Mouse (Mus musculus) kidney, embryonic 14.5 days (tissue): ENCODE measurements around the gene Hivep3. TPM values are rescaled to one million over a fixed set of nuclear protein-coding genes. Genes with fewer than 3 reads are reported as not detected.

Source experiments
- ATAC-seq: fragments of 200-750 bp; cut with Nextera tagmentation; 2 replicates; pipeline ENCODE4 v1.8.0; 2017; ENCODE audit warnings: moderate number of reproducible peaks, mild to moderate bottlenecking, moderate TSS enrichment, moderate library complexity; ENCODE audit not compliant: low FRiP score, low TSS enrichment
- H3K27ac ChIP-seq: fragments of 300-500 bp; sonication (generic); 2 replicates; pipeline ENCODE4 v1.5.1; 2014; ENCODE audit warnings: low read depth, mild to moderate bottlenecking, low read length, moderate library complexity, mixed read lengths
- H3K27me3 ChIP-seq: fragments of 300-500 bp; sonication (generic); 2 replicates; pipeline ENCODE4 v1.6.1; 2014; ENCODE audit warnings: mild to moderate bottlenecking, low read length; ENCODE audit not compliant: control insufficient read depth, insufficient read depth
- H3K36me3 ChIP-seq: fragments of 300-500 bp; sonication (generic); 2 replicates; pipeline ENCODE4 v1.6.1; 2014; ENCODE audit warnings: low read length, mixed read lengths; ENCODE audit not compliant: control insufficient read depth, insufficient read depth
- H3K4me1 ChIP-seq: fragments of 300-500 bp; sonication (generic); 2 replicates; pipeline ENCODE4 v1.6.1; 2014; ENCODE audit warnings: low read length, mixed read lengths; ENCODE audit not compliant: control insufficient read depth, insufficient read depth
- H3K4me2 ChIP-seq: fragments of 300-500 bp; sonication (generic); replicated peaks from 2 replicates; pipeline ENCODE4 v1.6.1; 2014; ENCODE audit warnings: low read depth, mild to moderate bottlenecking, low read length
- H3K4me3 ChIP-seq: fragments of 300-500 bp; sonication (generic); 2 replicates; pipeline ENCODE4 v1.5.1; 2014; ENCODE audit warnings: mild to moderate bottlenecking, low read length
- H3K9ac ChIP-seq: fragments of 300-500 bp; sonication (generic); 2 replicates; pipeline ENCODE4 v1.6.1; 2014; ENCODE audit warnings: low read depth, mild to moderate bottlenecking, low read length, moderate library complexity
- H3K9me3 ChIP-seq: fragments of 300-500 bp; sonication (generic); 2 replicates; pipeline ENCODE4 v1.6.1; 2016; ENCODE audit warnings: low read length; ENCODE audit not compliant: control insufficient read depth
- WGBS: fragments of 180-500 bp; shearing (Covaris S2); extraction: QIAGEN DNeasy Blood & Tissue Kit; methylation state at CpG from one replicate; pipeline ENCODE4 v1.1.7; 2014; 5-methylcytosine and 5-hydroxymethylcytosine counted together
- polyA plus RNA-seq: library from polyadenylated mRNA; unstranded; fragments of >200 nt; fragmentation: Nextera tagmentation; extraction: Ambion mirVana; gene quantifications from 2 replicates; pipeline ENCODE4 v1.2.1, GENCODE M21; 2014

The Hivep3 gene
- polyA plus RNA-seq, 1 experiment from 2014 or later: 6.3 TPM

DNA sequence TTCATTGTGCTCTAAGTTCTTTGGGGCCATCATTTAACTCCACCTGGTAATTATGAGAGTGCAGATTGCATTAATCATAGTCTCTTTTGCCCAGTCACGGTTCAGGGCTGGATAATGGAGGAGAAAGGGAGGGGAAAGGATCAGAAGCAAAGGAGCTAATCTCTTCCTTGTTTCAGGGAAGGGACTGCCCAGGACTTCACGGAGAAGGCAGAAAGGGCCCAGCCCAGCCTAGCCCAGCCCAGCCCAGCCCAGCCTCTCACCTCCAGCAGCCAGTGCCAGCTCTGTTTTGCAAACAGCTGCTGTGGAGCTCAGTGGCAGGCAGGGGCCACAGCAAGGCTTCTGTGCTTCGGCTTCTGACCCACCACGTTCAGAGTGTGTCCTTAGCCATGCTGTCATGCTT lies 180.6 kb downstream of the Hivep3 start:
- Histone ChIP-seq H3K4me2 (no peak overlapping the region), H3K4me1 (no peaks in the 10 kb centered on the region), H3K27me3 (no peaks in the 10 kb centered on the region), H3K9me3 (no peaks in the 10 kb centered on the region), H3K27ac (no peak overlapping the region), H3K4me3 (no peak overlapping the region), H3K9ac (no peak overlapping the region), H3K36me3 (no peaks in the 10 kb centered on the region)
- 23% methylated on average over 4 of the region's 4 CpGs for WGBS
- ATAC-seq: no peak

DNA sequence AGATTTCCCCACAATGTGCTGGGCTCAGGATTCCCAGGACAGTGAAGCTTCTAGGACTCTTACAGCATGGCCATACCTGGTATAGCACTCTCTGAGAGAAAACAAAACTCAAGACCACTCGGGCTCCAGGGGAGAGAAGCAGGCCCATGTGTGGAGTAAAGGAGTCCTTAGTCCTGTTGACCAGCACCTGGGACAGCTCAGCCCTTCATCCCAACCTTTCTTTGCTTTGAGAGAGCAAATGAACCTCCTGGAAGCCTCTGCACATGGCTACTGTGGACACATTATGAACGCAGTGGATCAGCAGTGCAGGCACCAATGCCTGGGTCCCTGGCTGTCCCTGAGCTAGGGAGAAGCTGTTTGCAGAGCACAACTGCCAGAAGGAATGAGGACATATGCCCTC lies 181.5 kb downstream of the Hivep3 start:
- 74% methylated on average over 2 of the region's 2 CpGs for WGBS
- no peak overlapping the region for H3K9ac ChIP-seq
- no peaks in the 10 kb centered on the region for H3K36me3 ChIP-seq
- H3K4me2 ChIP-seq: no peak overlapping the region
- no peak overlapping the region for H3K27ac ChIP-seq
- no peaks in the 10 kb centered on the region for H3K4me1 ChIP-seq
- H3K4me3 ChIP-seq: no peak overlapping the region
- no peaks in the 10 kb centered on the region for H3K27me3 ChIP-seq
- H3K9me3 ChIP-seq: no peaks in the 10 kb centered on the region
- no peak for ATAC-seq

DNA sequence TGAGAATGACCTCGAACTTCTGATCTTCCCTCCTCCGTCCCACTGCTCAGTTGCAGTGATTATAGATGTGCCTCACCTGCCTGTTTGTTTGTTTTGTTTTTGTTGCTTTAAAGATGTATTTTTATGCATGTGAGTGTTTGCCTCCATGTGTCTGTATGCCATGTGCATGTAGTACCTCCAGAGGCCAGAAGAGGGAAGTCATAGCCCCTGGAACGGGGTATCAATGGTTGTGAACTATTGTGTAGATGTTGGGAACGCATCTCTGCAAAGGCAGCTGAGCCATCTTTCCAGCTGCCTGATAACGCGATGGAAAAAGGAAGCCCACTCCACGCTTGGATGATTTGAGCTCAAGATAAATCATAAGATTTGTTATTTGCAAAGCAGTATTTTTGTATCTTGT lies 183.9 kb downstream of the Hivep3 start:
- no peaks in the 10 kb centered on the region for H3K36me3 ChIP-seq
- ATAC-seq: no peak
- H3K4me2 ChIP-seq: no peak overlapping the region
- WGBS: 76% methylated on average over 7 of the region's 7 CpGs
- H3K9me3 ChIP-seq: no peaks in the 10 kb centered on the region
- H3K4me3 ChIP-seq: no peak overlapping the region
- H3K27ac ChIP-seq: no peak overlapping the region
- no peaks in the 10 kb centered on the region for H3K27me3 ChIP-seq
- no peaks in the 10 kb centered on the region for H3K4me1 ChIP-seq
- H3K9ac ChIP-seq: no peak overlapping the region

DNA sequence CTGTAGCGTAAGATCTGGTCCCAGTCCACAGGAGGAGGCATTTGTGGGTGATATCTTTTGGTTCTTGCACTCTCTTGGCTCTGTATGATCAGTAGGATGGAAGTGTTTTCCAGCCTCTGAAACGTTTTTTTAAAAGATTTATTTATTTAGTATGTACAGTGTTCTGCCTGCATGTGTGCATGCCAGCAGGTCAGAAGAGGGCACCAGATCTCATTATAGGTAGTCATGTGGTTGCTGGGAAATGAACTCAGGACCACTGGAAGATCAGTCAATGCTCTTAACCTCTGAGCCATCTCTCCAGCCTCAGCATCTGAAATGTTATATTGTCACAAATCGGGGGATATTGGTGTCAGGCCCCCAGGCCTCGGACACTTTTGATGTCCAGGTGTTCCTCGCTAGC lies 185.8 kb downstream of the Hivep3 start:
- H3K9me3 ChIP-seq: peaks cover 2% of the 10 kb centered on the region; the same call in 1 of the 2 replicates
- 76% methylated on average over 5 of the region's 5 CpGs for WGBS
- no peak overlapping the region for H3K9ac ChIP-seq
- H3K4me1 ChIP-seq: no peaks in the 10 kb centered on the region
- H3K36me3 ChIP-seq: no peaks in the 10 kb centered on the region
- H3K27me3 ChIP-seq: no peaks in the 10 kb centered on the region
- no peak overlapping the region for H3K4me2 ChIP-seq
- H3K27ac ChIP-seq: no peak overlapping the region
- H3K4me3 ChIP-seq: no peak overlapping the region
- ATAC-seq: no peak

DNA sequence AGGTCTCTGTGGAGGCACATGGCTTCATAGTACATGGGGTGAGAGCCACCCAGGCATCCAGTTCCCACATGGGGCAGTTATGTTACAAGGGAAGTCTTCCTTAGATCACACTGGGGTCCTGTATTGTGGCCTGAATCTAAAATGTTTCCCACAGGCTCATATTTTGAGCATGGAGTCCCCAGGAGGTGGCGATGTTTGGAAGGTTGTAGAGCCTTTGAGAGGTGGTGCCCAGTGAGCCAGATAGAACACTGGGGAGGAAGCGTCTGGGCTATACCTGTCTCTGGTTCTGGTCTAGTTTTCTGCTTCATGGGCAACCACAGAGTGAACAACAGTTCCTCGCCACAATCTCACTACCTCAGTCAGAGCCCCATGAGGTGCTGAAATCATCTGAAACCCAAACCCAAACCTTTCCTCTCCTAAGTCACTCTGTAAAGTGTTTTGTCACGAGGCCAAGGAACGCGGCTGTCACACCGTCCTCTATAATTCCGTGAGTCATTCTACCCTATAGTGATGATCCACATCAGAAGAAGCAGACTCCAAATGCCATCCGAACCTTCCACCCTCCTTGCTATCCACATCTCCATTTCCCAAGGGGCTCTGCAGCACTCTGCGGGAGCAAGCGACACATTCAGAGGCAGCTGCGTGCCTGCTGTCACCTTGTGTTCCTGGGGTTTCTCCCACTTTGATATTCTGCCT lies 187.6 kb downstream of the Hivep3 start:
- no peaks in the 10 kb centered on the region for H3K36me3 ChIP-seq
- H3K4me2 ChIP-seq: no peak overlapping the region
- no peak overlapping the region for H3K27ac ChIP-seq
- no peak overlapping the region for H3K9ac ChIP-seq
- H3K4me1 ChIP-seq: no peaks in the 10 kb centered on the region
- 89% methylated on average over 12 of the region's 12 CpGs for WGBS
- H3K9me3 ChIP-seq: peaks cover 2% of the 10 kb centered on the region; the same call in 1 of the 2 replicates
- no peak overlapping the region for H3K4me3 ChIP-seq
- H3K27me3 ChIP-seq: no peaks in the 10 kb centered on the region
- ATAC-seq: no peak

DNA sequence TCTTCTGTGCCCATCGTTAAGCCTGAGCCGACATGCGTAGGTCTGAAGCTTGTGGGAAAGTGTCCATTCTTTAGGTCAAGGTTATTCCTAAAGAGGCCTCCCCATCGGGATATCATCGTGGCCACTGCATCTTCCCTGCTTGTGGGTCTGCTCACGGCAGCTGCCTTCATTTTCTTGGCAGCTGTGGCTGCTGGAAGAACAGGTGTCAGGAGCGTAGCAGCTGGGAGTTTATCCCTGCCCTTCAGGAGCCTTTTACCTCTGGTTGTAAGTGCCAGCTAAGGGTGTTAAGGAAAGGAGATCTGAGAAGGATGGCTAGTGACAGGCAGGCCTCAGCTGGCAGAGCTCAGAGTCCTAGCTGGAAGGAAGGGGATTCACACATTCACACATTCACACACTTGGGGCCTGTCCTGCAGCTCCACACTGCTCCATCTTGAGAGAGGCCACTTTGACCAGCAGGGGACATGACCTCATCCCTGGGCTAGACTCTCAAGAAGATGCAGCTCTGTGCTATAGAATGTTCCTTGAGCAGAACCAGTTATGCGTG lies 188.2 kb downstream of the Hivep3 start:
- Histone ChIP-seq H3K27me3 (no peaks in the 10 kb centered on the region), H3K36me3 (no peaks in the 10 kb centered on the region), H3K4me2 (no peak overlapping the region), H3K4me3 (no peak overlapping the region), H3K9ac (no peak overlapping the region), H3K9me3 (peaks cover 2% of the 10 kb centered on the region; the same call in 1 of the 2 replicates), H3K4me1 (no peaks in the 10 kb centered on the region), H3K27ac (no peak overlapping the region)
- no peak for ATAC-seq
- 76% methylated on average over 8 of the region's 8 CpGs for WGBS

DNA sequence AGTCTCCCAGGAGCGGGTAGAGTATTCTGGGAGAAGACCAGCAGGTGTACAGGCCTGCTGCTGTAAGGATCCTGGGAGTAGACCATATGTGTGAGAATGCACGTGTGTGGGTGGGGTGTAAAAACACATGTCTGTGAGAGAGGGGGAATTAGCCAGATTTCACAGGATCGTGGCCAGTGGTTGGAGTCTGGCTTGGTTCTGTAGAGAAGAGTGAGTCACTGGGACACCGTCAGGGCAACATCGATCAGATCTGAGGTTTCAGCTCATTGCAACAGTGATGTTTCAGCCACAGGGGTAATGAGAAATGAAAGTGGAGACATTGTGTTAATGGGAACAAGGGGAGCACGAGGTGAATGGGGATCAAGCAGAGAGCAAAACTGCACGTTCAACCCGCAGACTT lies 189.4 kb downstream of the Hivep3 start:
- ATAC-seq: no peak
- Histone ChIP-seq H3K27me3 (no peaks in the 10 kb centered on the region), H3K4me3 (no peak overlapping the region), H3K27ac (no peak overlapping the region), H3K4me2 (no peak overlapping the region), H3K9me3 (peaks cover 2% of the 10 kb centered on the region; the same call in 1 of the 2 replicates), H3K36me3 (no peaks in the 10 kb centered on the region), H3K9ac (no peak overlapping the region), H3K4me1 (no peaks in the 10 kb centered on the region)
- 97% methylated on average over 8 of the region's 8 CpGs for WGBS

DNA sequence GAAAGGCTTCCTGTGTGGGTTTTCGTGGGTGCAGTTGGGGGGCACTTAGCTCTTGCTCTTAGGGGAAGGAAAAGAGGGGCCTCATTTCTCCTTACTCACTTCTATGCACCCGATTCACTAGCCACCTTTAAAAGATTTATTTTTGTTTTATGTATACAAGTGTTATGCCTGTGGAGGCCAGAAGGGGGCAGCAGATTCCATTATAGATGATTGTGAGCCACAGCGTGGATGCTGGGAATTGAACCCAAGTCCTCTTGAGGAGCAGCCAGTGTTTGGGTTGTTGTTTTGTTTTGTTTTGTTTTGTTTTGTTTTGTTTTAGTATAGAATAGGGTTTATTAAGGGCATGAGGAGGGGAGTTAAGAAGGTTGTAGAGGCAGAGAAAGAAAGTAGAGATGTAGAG lies 189.8 kb downstream of the Hivep3 start:
- H3K36me3 ChIP-seq: no peaks in the 10 kb centered on the region
- no peaks in the 10 kb centered on the region for H3K4me1 ChIP-seq
- no peak overlapping the region for H3K4me2 ChIP-seq
- H3K9me3 ChIP-seq: peaks cover 2% of the 10 kb centered on the region; the same call in 1 of the 2 replicates
- H3K27ac ChIP-seq: no peak overlapping the region
- H3K4me3 ChIP-seq: no peak overlapping the region
- WGBS: 90% methylated on average over 3 of the region's 3 CpGs
- no peak overlapping the region for H3K9ac ChIP-seq
- no peaks in the 10 kb centered on the region for H3K27me3 ChIP-seq
- ATAC-seq: no peak

DNA sequence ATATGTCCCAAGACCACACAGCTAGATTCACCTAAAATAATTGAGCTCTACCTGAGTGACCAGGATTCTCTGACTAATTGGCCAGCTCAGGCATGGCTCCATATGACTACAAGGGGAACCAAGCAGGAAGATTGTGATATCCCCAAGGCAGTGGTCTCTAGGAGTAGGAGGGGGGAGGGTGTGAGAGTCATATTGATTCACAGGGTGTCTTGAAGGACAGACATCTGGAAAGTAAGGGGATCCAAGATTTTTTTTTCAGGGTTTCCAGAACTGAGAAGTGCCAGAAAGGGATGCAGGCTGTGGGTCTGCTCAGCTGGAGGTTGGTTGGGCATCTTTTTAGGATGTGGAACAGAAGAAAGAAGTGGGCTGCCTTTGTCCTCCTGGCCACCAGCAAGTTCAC lies 191.5 kb downstream of the Hivep3 start:
- H3K36me3 ChIP-seq: no peaks in the 10 kb centered on the region
- no peak overlapping the region for H3K27ac ChIP-seq
- H3K9ac ChIP-seq: no peak overlapping the region
- H3K4me2 ChIP-seq: no peak overlapping the region
- no peak for ATAC-seq
- no peaks in the 10 kb centered on the region for H3K4me1 ChIP-seq
- H3K27me3 ChIP-seq: no peaks in the 10 kb centered on the region
- H3K4me3 ChIP-seq: no peak overlapping the region
- peaks cover 2% of the 10 kb centered on the region; the same call in 1 of the 2 replicates for H3K9me3 ChIP-seq
